Mouse (Mus musculus) limb, embryonic 12.5 days (tissue): Measurements from ENCODE around the gene Myo16. TPM values are rescaled to one million over a fixed set of nuclear protein-coding genes. Genes with fewer than 3 reads are reported as not detected.

Experiments
- ATAC-seq: fragments of 200-750 bp; cut with Nextera tagmentation; 2 replicates; pipeline ENCODE4 v1.8.0; 2017; ENCODE audit warnings: low read depth, moderate TSS enrichment; ENCODE audit not compliant: insufficient number of reproducible peaks, insufficient read depth, low FRiP score, low TSS enrichment
- H3K27ac ChIP-seq: fragments of 300-500 bp; sonication (generic); 2 replicates; pipeline ENCODE4 v1.5.1; 2016; ENCODE audit warnings: mild to moderate bottlenecking, moderate library complexity
- H3K27me3 ChIP-seq: fragments of 300-500 bp; sonication (generic); 2 replicates; pipeline ENCODE4 v1.6.1; 2016; ENCODE audit warnings: mild to moderate bottlenecking, moderate library complexity
- H3K36me3 ChIP-seq: fragments of 300-500 bp; sonication (generic); 2 replicates; pipeline ENCODE4 v1.6.1; 2016; ENCODE audit warnings: mild to moderate bottlenecking, moderate library complexity
- H3K4me1 ChIP-seq: fragments of 300-500 bp; sonication (generic); replicated peaks from 2 replicates; pipeline ENCODE4 v1.6.1; 2016
- H3K4me2 ChIP-seq: fragments of 300-500 bp; sonication (generic); 2 replicates; pipeline ENCODE4 v1.6.1; 2016; ENCODE audit warnings: mild to moderate bottlenecking, moderate library complexity
- H3K4me3 ChIP-seq: fragments of 300-500 bp; sonication (generic); replicated peaks from 2 replicates; pipeline ENCODE4 v1.5.1; 2016; ENCODE audit warnings: mild to moderate bottlenecking
- H3K9ac ChIP-seq: fragments of 300-500 bp; sonication (generic); replicated peaks from 2 replicates; pipeline ENCODE4 v1.6.1; 2016; ENCODE audit warnings: mild to moderate bottlenecking, moderate library complexity
- H3K9me3 ChIP-seq: fragments of 300-500 bp; sonication (generic); 2 replicates; pipeline ENCODE4 v1.6.1; 2016; ENCODE audit warnings: mild to moderate bottlenecking, moderate library complexity
- WGBS: fragments of 180-500 bp; shearing (Covaris S2); methylation state at CpG from one replicate; pipeline ENCODE4 v1.1.7; 2016; 5-methylcytosine and 5-hydroxymethylcytosine counted together
- polyA plus RNA-seq: library from polyadenylated mRNA; unstranded; fragments of >200 nt; fragmentation: Nextera tagmentation; extraction: Ambion mirVana; gene quantifications from 2 replicates; pipeline ENCODE4 v1.2.1, GENCODE M21; 2016

The Myo16 gene
- polyA plus RNA-seq, 1 experiment from 2014 or later = 0.50 TPM

DNA sequence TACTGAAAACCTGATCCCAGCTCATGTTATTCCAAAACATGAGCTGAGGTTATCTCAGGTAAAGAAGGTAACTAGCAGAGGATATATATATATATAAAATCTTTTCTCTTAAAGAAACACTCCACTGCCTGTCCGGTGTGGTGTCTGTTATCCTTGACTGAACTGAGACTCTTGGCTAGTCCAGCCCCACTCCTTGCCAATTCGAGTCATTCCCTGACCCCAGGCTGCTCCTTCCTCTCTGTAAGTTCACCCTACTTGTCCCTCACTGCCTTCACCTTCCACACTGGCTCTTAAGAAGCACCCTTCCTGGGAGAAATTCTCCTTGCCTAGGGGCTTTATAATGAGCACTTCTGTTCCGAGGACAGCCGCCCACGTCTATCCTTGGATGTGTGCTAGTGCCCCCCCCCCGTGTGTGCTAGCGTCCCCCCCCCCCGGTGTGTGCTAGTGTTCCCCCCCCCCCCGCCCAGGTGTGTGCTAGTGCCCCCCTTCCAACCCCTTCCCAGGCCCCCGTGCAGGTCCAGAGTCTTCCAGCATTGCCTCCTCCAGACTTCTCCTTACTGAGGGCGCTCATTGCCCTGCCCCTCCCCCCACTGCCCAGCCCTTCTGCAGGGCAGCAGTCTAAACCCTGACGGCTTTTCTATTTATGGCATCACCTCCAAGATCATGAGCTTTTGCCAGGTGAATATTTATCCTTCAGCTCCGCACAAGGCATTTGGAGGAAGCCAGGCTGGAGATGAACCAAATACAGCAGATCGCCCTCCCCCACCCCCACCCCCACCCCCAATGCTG lies 433.4 kb downstream of the Myo16 start:
- Histone ChIP-seq H3K9me3 (no peaks in the 10 kb centered on the region), H3K4me3 (no peak overlapping the region), H3K36me3 (no peaks in the 10 kb centered on the region), H3K4me2 (peak overlapping the region; percentile 38), H3K27me3 (no peaks in the 10 kb centered on the region), H3K4me1 (peaks cover 25% of the 10 kb centered on the region), H3K27ac (no peak overlapping the region), H3K9ac (no peak overlapping the region)
- WGBS = 28% methylated on average over 12 of the region's 14 CpGs
- no peak for ATAC-seq

DNA sequence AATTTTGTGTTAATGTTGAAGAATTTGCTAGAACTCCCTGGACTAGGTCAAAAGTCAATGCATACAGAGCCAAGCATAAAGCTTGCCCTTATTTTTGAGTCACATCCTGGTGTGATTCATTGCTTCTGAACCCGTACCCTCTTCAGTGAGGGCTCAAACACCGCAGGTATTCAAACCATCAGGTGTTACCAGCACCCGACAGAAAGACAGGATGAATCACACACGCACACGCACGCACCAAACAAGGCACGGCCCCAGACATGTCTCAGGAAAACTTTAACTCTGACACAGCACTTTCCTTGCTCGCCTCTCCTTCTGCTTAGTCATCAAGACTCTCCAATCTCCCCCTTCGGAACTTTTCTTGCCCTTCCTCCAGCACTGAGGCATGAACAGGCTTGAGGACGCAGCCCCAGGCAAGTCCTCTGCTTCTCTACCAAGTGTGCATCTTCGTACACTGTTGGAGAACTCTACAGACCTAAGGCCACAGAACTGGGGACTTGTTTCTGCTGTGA lies 435.8 kb downstream of the Myo16 start:
- no peak overlapping the region for H3K27ac ChIP-seq
- H3K4me1 ChIP-seq = peaks cover 25% of the 10 kb centered on the region
- H3K4me2 ChIP-seq = no peak overlapping the region
- ATAC-seq = no peak
- no peak overlapping the region for H3K9ac ChIP-seq
- no peak overlapping the region for H3K4me3 ChIP-seq
- 84% methylated on average over 11 of the region's 11 CpGs for WGBS
- H3K36me3 ChIP-seq = no peaks in the 10 kb centered on the region
- H3K27me3 ChIP-seq = no peaks in the 10 kb centered on the region
- H3K9me3 ChIP-seq = no peaks in the 10 kb centered on the region

DNA sequence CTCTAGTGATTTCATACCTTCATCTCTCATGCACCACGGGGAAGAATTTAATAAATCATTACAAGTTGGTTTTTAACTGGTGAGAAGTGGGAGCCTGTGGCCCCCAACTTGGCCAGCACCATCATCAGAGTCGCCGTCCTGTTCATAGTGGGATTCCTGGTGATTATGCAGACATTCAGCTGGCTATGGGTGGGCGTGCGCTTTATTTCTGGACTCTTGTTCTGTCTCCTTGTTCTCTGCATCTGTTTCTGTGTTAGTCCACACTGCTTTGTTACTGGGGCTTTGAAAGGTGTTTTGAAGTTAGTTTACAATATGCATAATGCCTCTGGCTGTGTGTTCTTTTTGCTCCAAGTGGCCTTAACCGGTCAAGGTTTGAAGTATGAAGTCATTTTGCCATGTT lies 439.2 kb downstream of the Myo16 start:
- no peak for ATAC-seq
- Histone ChIP-seq H3K4me1 (no peaks in the 10 kb centered on the region), H3K36me3 (no peaks in the 10 kb centered on the region), H3K9ac (no peak overlapping the region), H3K4me3 (no peak overlapping the region), H3K27ac (no peak overlapping the region), H3K4me2 (no peak overlapping the region), H3K27me3 (no peaks in the 10 kb centered on the region), H3K9me3 (no peaks in the 10 kb centered on the region)
- WGBS = 87% methylated on average over 6 of the region's 6 CpGs

DNA sequence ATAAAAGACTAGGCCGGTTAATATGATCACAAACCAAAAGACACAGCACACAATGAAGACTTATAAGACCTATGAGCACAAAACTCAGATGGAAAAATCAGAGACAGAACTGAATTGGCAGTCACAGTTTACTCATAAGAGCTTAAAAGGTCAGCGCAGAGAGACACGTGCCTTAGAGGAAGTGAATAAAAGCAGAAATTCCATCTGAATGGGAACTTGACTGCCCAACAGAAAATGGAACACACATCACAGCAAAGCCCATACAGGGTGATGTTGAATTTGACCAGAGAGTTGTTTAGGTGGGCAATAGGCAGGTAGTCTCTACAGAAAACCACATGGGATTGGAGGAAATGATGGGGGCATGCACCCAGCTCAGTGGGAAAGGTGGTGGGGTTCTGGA lies 442.6 kb downstream of the Myo16 start:
- WGBS = 93% methylated on average over 3 of the region's 3 CpGs

GRCm38 (mm10) chr8:10597595-10597994 lies 443.9 kb downstream of the Myo16 start:
- Histone ChIP-seq H3K27ac (no peak overlapping the region), H3K9me3 (no peaks in the 10 kb centered on the region), H3K4me1 (no peaks in the 10 kb centered on the region), H3K27me3 (no peaks in the 10 kb centered on the region), H3K36me3 (no peaks in the 10 kb centered on the region), H3K4me3 (no peak overlapping the region), H3K9ac (no peak overlapping the region), H3K4me2 (no peak overlapping the region)
- WGBS = 82% methylated on average over 5 of the region's 5 CpGs
- ATAC-seq = no peak

More for the DNA sequence above, 442.6 kb downstream of the Myo16 start:
- Histone ChIP-seq H3K4me1 (no peaks in the 10 kb centered on the region), H3K4me3 (no peak overlapping the region), H3K27me3 (no peaks in the 10 kb centered on the region), H3K36me3 (no peaks in the 10 kb centered on the region), H3K4me2 (no peak overlapping the region), H3K27ac (no peak overlapping the region), H3K9ac (no peak overlapping the region), H3K9me3 (no peaks in the 10 kb centered on the region)
- no peak for ATAC-seq

DNA sequence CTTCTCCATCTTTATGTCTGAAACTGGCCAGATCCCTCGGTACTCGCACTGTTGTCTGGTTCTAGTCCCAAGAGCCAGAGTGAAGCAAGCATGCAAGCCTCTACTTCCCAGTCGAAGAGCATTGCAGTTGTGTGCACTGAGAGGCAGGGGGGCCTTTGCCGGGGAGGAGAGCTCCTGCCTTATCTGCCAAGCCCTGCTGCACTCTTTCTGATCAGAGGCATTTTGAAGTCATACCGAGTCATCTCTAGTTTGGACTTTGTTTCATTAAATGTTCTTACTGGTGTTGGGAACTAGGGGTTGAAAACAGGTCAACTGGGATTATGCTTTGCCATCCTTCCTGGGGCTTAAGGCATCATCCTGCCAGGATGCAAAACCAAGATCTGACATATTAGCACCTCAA lies 445.2 kb downstream of the Myo16 start:
- 89% methylated on average over 5 of the region's 5 CpGs for WGBS
- Histone ChIP-seq H3K4me1 (no peaks in the 10 kb centered on the region), H3K9me3 (no peaks in the 10 kb centered on the region), H3K36me3 (no peaks in the 10 kb centered on the region), H3K27me3 (no peaks in the 10 kb centered on the region), H3K9ac (no peak overlapping the region), H3K27ac (no peak overlapping the region), H3K4me3 (no peak overlapping the region), H3K4me2 (no peak overlapping the region)
- ATAC-seq = no peak

- no peak for ATAC-seq
- H3K9ac ChIP-seq = no peak overlapping the region
- H3K4me1 ChIP-seq = peaks cover 15% of the 10 kb centered on the region
- H3K9me3 ChIP-seq = no peaks in the 10 kb centered on the region
- no peak overlapping the region for H3K27ac ChIP-seq
- no peak overlapping the region for H3K4me3 ChIP-seq
- H3K27me3 ChIP-seq = no peaks in the 10 kb centered on the region
- H3K36me3 ChIP-seq = no peaks in the 10 kb centered on the region
- 13% methylated on average over 12 of the region's 12 CpGs for WGBS
- no peak overlapping the region for H3K4me2 ChIP-seq
These were observed 452.5 kb downstream of the Myo16 start for GRCm38 (mm10) chr8:10606028-10606815.

DNA sequence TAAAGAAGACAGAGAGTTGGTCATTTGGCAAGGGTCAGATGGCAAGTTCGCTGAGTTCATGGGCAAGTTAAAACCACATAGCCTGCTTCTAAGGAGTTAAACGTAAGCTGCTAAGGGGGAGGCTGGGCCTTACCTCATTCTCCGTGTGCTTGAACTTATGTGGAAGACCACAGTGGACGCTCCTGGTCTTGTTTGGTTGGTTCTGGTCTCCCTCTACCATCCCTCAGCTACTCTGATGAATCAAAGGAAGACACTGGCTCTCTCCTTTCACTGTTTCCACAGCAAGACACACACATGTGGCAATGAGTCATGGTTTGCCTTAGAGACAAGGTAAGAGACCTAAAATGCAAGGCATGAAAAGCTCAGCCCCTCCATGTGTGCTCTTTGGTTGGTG lies 453.1 kb downstream of the Myo16 start:
- ATAC-seq = no peak
- Histone ChIP-seq H3K4me3 (no peak overlapping the region), H3K9ac (no peak overlapping the region), H3K9me3 (no peaks in the 10 kb centered on the region), H3K27me3 (no peaks in the 10 kb centered on the region), H3K27ac (no peak overlapping the region), H3K4me1 (peaks cover 15% of the 10 kb centered on the region), H3K4me2 (no peak overlapping the region), H3K36me3 (no peaks in the 10 kb centered on the region)
- 9% methylated on average over 4 of the region's 4 CpGs for WGBS

DNA sequence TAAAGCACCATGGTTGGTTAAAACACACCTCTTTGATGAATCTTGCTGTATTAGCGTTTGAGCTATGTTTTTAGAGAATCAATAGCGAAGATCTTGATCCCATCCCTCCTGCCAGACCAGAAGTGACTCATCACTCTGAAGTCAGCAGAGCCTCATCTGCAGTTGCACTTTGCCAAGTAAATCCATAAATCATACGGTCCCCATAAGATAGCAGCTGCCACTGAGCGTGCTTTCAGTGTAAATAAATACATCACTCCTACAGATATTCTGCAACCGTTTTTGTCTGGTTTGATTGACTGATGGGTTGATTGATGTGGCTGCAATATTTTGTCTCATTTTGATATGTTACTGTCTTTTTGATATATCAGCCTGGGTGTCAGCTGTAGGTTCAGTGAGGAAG lies 457.9 kb downstream of the Myo16 start:
- no peak overlapping the region for H3K9ac ChIP-seq
- WGBS = 83% methylated on average over 5 of the region's 5 CpGs
- 0 out of 2 replicates have a peak, but pooled peaks cover 7% of the 10 kb centered on the region for H3K4me1 ChIP-seq
- H3K27ac ChIP-seq = no peak overlapping the region
- no peaks in the 10 kb centered on the region for H3K27me3 ChIP-seq
- no peaks in the 10 kb centered on the region for H3K36me3 ChIP-seq
- no peak overlapping the region for H3K4me3 ChIP-seq
- H3K4me2 ChIP-seq = no peak overlapping the region
- H3K9me3 ChIP-seq = no peaks in the 10 kb centered on the region
- ATAC-seq = no peak

GRCm38 (mm10) chr8:10613371-10613770 lies 459.7 kb downstream of the Myo16 start:
- no peak overlapping the region for H3K4me2 ChIP-seq
- 58% methylated on average over 2 of the region's 2 CpGs for WGBS
- no peak overlapping the region for H3K27ac ChIP-seq
- H3K4me1 ChIP-seq = no peaks in the 10 kb centered on the region
- no peaks in the 10 kb centered on the region for H3K27me3 ChIP-seq
- no peak for ATAC-seq
- H3K36me3 ChIP-seq = no peaks in the 10 kb centered on the region
- H3K9ac ChIP-seq = no peak overlapping the region
- peaks cover 4% of the 10 kb centered on the region; the same call in 1 of the 2 replicates for H3K9me3 ChIP-seq
- H3K4me3 ChIP-seq = no peak overlapping the region

- peaks cover 4% of the 10 kb centered on the region; the same call in 1 of the 2 replicates for H3K9me3 ChIP-seq
- no peaks in the 10 kb centered on the region for H3K36me3 ChIP-seq
- H3K9ac ChIP-seq = no peak overlapping the region
- 85% methylated on average over 2 of the region's 2 CpGs for WGBS
- ATAC-seq = no peak
- no peak overlapping the region for H3K4me3 ChIP-seq
- H3K27ac ChIP-seq = no peak overlapping the region
- no peaks in the 10 kb centered on the region for H3K4me1 ChIP-seq
- H3K27me3 ChIP-seq = no peaks in the 10 kb centered on the region
- no peak overlapping the region for H3K4me2 ChIP-seq
These were observed 466.0 kb downstream of the Myo16 start for GRCm38 (mm10) chr8:10619689-10620088.
